Mouse (Mus musculus) forebrain, embryonic 16.5 days (tissue): Measurements from ENCODE around the gene Soat2. TPM values are rescaled to one million over a fixed set of nuclear protein-coding genes. Genes with fewer than 3 reads are reported as not detected.

ENCODE experiments used
- ATAC-seq: fragments of 200-750 bp; cut with Nextera tagmentation; 2 replicates; pipeline ENCODE4 v1.8.0; 2017; ENCODE audit warnings: mild to moderate bottlenecking, moderate library complexity
- H3K27ac ChIP-seq: fragments of 300-500 bp; sonication (generic); 2 replicates; pipeline ENCODE4 v1.5.1; 2014; ENCODE audit warnings: low read length, control low read depth
- H3K27me3 ChIP-seq: fragments of 300-500 bp; sonication (generic); replicated peaks from 2 replicates; pipeline ENCODE4 v1.6.1; 2014; ENCODE audit warnings: low read length; ENCODE audit not compliant: control insufficient read depth, insufficient read depth
- H3K36me3 ChIP-seq: fragments of 300-500 bp; sonication (generic); 2 replicates; pipeline ENCODE4 v1.6.1; 2014; ENCODE audit not compliant: control insufficient read depth, insufficient read depth
- H3K4me1 ChIP-seq: fragments of 300-500 bp; sonication (generic); replicated peaks from 2 replicates; pipeline ENCODE4 v1.6.1; 2014; ENCODE audit warnings: low read length; ENCODE audit not compliant: control insufficient read depth, insufficient read depth
- H3K4me2 ChIP-seq: fragments of 300-500 bp; sonication (generic); 2 replicates; pipeline ENCODE4 v1.6.1; 2014; ENCODE audit warnings: mild to moderate bottlenecking, low read length, control low read depth
- H3K4me3 ChIP-seq: fragments of 300-500 bp; sonication (generic); replicated peaks from 2 replicates; pipeline ENCODE4 v1.5.1; 2014; ENCODE audit warnings: mild to moderate bottlenecking, low read length, control low read depth
- H3K9ac ChIP-seq: fragments of 300-500 bp; sonication (generic); replicated peaks from 2 replicates; pipeline ENCODE4 v1.6.1; 2014; ENCODE audit warnings: low read depth, low read length, control low read depth
- H3K9me3 ChIP-seq: fragments of 300-500 bp; sonication (generic); 2 replicates; pipeline ENCODE4 v1.6.1; 2016; ENCODE audit warnings: low read length; ENCODE audit not compliant: control insufficient read depth
- WGBS: fragments of 180-500 bp; shearing (Covaris S2); extraction: QIAGEN DNeasy Blood & Tissue Kit; methylation state at CpG from one replicate; pipeline ENCODE4 v1.1.7; 2014; 5-methylcytosine and 5-hydroxymethylcytosine counted together
- polyA plus RNA-seq: library from polyadenylated mRNA; unstranded; fragments of >200 nt; fragmentation: Nextera tagmentation; extraction: Ambion mirVana; gene quantifications from 2 replicates; pipeline ENCODE4 v1.2.1, GENCODE M21; 2015

The Soat2 gene
- polyA plus RNA-seq, 1 experiment from 2014 or later: not detected

GRCm38 (mm10) chr15:102191699-102192098 is 41.4 kb downstream of the Soat2 start:
- Histone ChIP-seq H3K4me3 (no peak overlapping the region), H3K4me2 (no peak overlapping the region), H3K9me3 (no peaks in the 10 kb centered on the region), H3K27me3 (no peaks in the 10 kb centered on the region), H3K36me3 (no peaks in the 10 kb centered on the region), H3K4me1 (no peaks in the 10 kb centered on the region), H3K27ac (no peak overlapping the region), H3K9ac (no peak overlapping the region)
- no peak for ATAC-seq
- 87% methylated on average over 7 of the region's 7 CpGs for WGBS

DNA sequence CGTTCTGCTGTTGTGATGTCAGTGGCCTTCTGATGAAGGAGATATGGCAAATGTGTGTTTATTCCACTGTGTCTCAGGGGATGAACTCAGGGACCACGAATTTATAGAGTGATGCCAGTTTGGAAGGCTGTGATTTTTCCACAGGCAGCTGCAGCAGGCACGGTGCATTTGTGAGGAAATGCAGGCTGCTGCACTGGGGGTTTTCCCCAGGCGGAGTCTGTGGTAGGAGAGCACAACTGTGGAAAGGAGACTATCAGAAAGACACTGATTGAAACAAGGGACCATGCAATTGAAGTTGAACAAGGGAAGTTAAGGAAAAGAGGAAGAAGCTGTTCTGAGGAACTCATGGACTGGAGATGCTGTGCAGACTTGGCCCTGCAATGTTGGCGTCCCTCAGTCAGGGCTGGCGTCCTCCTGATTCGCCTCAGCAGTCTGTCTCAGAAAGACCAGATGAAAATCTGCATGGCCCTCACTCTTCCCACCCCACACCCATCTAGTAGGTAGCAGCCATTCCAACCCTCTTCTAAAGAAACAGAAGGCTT is 42.0 kb downstream of the Soat2 start:
- H3K4me1 ChIP-seq: no peaks in the 10 kb centered on the region
- 87% methylated on average over 7 of the region's 7 CpGs for WGBS
- H3K4me2 ChIP-seq: no peak overlapping the region
- H3K36me3 ChIP-seq: no peaks in the 10 kb centered on the region
- no peak overlapping the region for H3K4me3 ChIP-seq
- ATAC-seq: no peak
- H3K9me3 ChIP-seq: no peaks in the 10 kb centered on the region
- no peaks in the 10 kb centered on the region for H3K27me3 ChIP-seq
- H3K9ac ChIP-seq: no peak overlapping the region
- H3K27ac ChIP-seq: no peak overlapping the region

- no peak overlapping the region for H3K9ac ChIP-seq
- no peak overlapping the region for H3K4me2 ChIP-seq
- 67% methylated on average over 5 of the region's 5 CpGs for WGBS
- H3K27ac ChIP-seq: no peak overlapping the region
- no peak overlapping the region for H3K4me3 ChIP-seq
- H3K9me3 ChIP-seq: no peaks in the 10 kb centered on the region
- no peaks in the 10 kb centered on the region for H3K4me1 ChIP-seq
- H3K27me3 ChIP-seq: no peaks in the 10 kb centered on the region
- no peaks in the 10 kb centered on the region for H3K36me3 ChIP-seq
- no peak for ATAC-seq
These were observed 42.6 kb downstream of the Soat2 start for GRCm38 (mm10) chr15:102192820-102193386.

DNA sequence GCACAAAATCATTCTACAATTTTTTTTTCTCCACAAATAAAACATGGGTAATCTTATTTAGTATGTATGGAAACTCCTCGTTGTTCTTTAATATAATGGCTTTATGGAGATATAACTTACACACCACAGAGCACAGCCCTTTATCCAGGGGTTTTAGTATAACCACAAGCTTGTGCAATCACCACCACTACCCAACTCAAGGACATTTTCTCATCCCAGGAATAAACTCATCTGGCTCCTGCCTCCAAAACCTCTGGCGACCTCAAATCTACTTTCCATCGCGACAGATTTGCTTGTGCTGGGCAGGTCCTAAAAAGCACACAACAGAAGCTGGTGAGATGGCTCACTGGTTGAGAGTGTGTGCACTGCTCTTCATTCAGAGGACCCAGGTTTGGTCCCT is 43.3 kb downstream of the Soat2 start:
- no peak overlapping the region for H3K27ac ChIP-seq
- H3K36me3 ChIP-seq: no peaks in the 10 kb centered on the region
- no peak overlapping the region for H3K4me3 ChIP-seq
- no peaks in the 10 kb centered on the region for H3K4me1 ChIP-seq
- no peaks in the 10 kb centered on the region for H3K27me3 ChIP-seq
- no peaks in the 10 kb centered on the region for H3K9me3 ChIP-seq
- H3K9ac ChIP-seq: no peak overlapping the region
- ATAC-seq: no peak
- 91% methylated on average over 4 of the region's 4 CpGs for WGBS
- no peak overlapping the region for H3K4me2 ChIP-seq

- Histone ChIP-seq H3K9me3 (no peaks in the 10 kb centered on the region), H3K4me2 (no peak overlapping the region), H3K27me3 (no peaks in the 10 kb centered on the region), H3K27ac (no peak overlapping the region), H3K4me3 (no peak overlapping the region), H3K9ac (no peak overlapping the region), H3K4me1 (no peaks in the 10 kb centered on the region), H3K36me3 (no peaks in the 10 kb centered on the region)
- ATAC-seq: no peak
- 83% methylated on average over 4 of the region's 4 CpGs for WGBS
These were observed 44.1 kb downstream of the Soat2 start for GRCm38 (mm10) chr15:102194439-102194838.

- no peaks in the 10 kb centered on the region for H3K4me1 ChIP-seq
- H3K36me3 ChIP-seq: no peaks in the 10 kb centered on the region
- 91% methylated on average over 4 of the region's 4 CpGs for WGBS
- no peak overlapping the region for H3K27ac ChIP-seq
- H3K9me3 ChIP-seq: no peaks in the 10 kb centered on the region
- no peaks in the 10 kb centered on the region for H3K27me3 ChIP-seq
- no peak overlapping the region for H3K9ac ChIP-seq
- no peak overlapping the region for H3K4me3 ChIP-seq
- no peak for ATAC-seq
- H3K4me2 ChIP-seq: no peak overlapping the region
These were observed 45.0 kb downstream of the Soat2 start for GRCm38 (mm10) chr15:102195373-102195772.

- Histone ChIP-seq H3K27me3 (no peaks in the 10 kb centered on the region), H3K4me3 (no peak overlapping the region)
- 86% methylated on average over 4 of the region's 4 CpGs for WGBS
These were observed 48.5 kb downstream of the Soat2 start for GRCm38 (mm10) chr15:102198841-102199240.

GRCm38 (mm10) chr15:102202971-102203834 is 52.9 kb downstream of the Soat2 start, which contains the start of gene Zfp740:
TSS of gene Zfp740 (plus strand) at chr15:102203249.
- H3K4me1 ChIP-seq: peaks cover 39% of the 10 kb centered on the region
- WGBS: under 1% methylated on average over 60 of the region's 68 CpGs
- H3K4me3 ChIP-seq: peak within 1 kb of the TSS; percentile 63
- H3K27ac ChIP-seq: peak within 1 kb of the TSS; percentile 97
- H3K27me3 ChIP-seq: no peaks in the 10 kb centered on the region
- H3K4me2 ChIP-seq: peak within 1 kb of the TSS; percentile 82
- no peaks in the 10 kb centered on the region for H3K9me3 ChIP-seq
- ATAC-seq: peak; percentile 96
- H3K36me3 ChIP-seq: peaks cover under 1% of the 10 kb centered on the region
- H3K9ac ChIP-seq: peak within 1 kb of the TSS; percentile 89

More at GRCm38 (mm10) chr15:102198841-102199240, 48.5 kb downstream of the Soat2 start:
- ATAC-seq: no peak
- no peaks in the 10 kb centered on the region for H3K9me3 ChIP-seq
- no peak overlapping the region for H3K9ac ChIP-seq
- H3K4me2 ChIP-seq: no peak overlapping the region
- peaks cover 7% of the 10 kb centered on the region for H3K4me1 ChIP-seq
- no peak overlapping the region for H3K27ac ChIP-seq
- no peaks in the 10 kb centered on the region for H3K36me3 ChIP-seq

DNA sequence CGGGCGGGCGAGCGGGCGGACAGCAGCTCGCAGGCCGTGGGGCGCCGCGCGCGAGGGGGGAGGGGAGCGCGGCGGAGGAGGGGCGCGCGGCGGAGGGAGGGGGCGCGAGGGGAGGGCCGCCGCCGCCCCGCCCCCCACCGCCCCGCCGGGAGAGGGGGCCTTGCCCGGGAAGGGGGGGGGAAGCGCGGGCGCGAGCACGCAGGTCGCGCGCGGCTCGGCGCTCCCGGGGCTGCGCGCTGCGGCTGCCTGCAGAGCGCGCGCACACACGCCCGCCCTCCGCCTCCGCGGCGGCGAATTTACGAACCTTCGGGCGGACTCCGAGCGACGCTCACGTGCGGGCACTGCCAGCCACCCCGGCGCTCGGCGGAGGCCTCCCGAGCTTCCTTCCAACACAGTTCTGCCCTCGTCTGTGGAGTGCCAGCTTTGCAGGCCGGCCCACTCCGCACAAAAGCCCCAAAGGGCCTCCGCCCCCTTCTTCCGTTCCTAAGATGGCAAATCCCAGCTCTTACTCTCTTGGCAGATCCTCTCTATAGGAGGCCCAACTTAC is 53.6 kb downstream of the Soat2 start:
- peak overlapping the region; percentile 82 for H3K4me2 ChIP-seq
- peak; percentile 36 for ATAC-seq
- H3K27ac ChIP-seq: peak overlapping the region; percentile 97
- H3K36me3 ChIP-seq: peaks cover 8% of the 10 kb centered on the region
- no peaks in the 10 kb centered on the region for H3K9me3 ChIP-seq
- 0% methylated on average over 21 of the region's 72 CpGs for WGBS
- H3K4me1 ChIP-seq: peaks cover 39% of the 10 kb centered on the region
- peak overlapping the region; percentile 89 for H3K9ac ChIP-seq
- H3K27me3 ChIP-seq: no peaks in the 10 kb centered on the region
- peak overlapping the region; percentile 63 for H3K4me3 ChIP-seq
